Mouse (Mus musculus) liver, adult 10 weeks (tissue): ENCODE results near the gene Scgb1b10. TPM values are rescaled to one million over a fixed set of nuclear protein-coding genes. Genes with fewer than 3 reads are reported as not detected.

ENCODE experiments used
- polyA plus RNA-seq: library from polyadenylated mRNA; stranded (reverse); fragments of 350-450 nt; fragmentation: Illumina TruSeq; extraction: RNeasy Lipid Tissue Mini Kit (QIAGEN cat#74804); gene quantifications from one replicate; pipeline ENCODE4 v1.2.3, GENCODE M21; 2014; ENCODE audit warnings: low read depth, low replicate concordance

Scgb1b10 gene
- not detected for polyA plus RNA-seq

GRCm38 (mm10) chr7:32100553-32100952, at the start of gene Scgb1b10:
Scgb1b10 (plus strand) TSS chr7:32100853.

Other genes starting within 250 kb of the Scgb1b10 start
- not detected for gene Scgb2b11, start 110.3 kb downstream of the Scgb1b10 start, polyA plus RNA-seq
- not detected for gene Scgb1b11, start 122.0 kb downstream of the Scgb1b10 start, polyA plus RNA-seq
- not detected for gene Scgb2b12, start 226.4 kb downstream of the Scgb1b10 start, polyA plus RNA-seq
- not detected for gene Scgb1b12, start 233.3 kb downstream of the Scgb1b10 start, polyA plus RNA-seq